Mouse (Mus musculus): ENCODE results near the gene Pdcd11.
A peak's percentile ranks its signal among the peaks of the same experiment; 100 is the strongest.

Pdcd11 gene

DNA sequence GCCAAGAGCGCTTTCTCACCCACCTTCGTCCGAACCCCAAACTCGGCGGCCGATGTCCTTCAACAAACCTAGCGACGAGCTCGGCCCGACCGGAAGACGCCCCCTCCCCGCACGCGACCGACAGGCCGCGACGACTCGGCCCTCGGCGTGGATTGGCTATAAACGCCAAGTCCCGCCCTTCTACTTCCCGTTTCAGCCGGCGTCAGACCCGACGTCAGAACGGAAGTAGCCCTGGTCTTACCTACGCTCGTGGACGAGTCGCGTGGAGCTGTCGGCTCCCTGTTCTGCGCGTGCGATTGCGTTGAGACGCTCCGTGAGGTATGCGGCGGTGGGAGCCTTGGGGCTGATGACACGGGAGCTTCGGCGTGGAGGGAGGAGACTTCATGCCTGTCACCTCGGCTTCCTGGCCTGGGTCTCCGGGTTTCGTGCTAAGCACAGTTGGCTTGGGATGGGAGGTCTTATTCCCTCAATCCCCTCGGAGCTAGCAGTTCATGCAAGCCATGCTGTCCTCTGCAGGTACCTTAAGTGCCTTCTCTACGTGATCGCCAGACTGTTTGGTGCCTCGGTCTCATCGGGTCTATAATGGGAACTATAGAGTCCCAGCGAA lies at the start of gene Pdcd11, which contains the start of gene Usmg5:
Gene Pdcd11, plus strand, starts transcription at position 219 of the 607 bp plus-strand sequence.
Gene Usmg5, minus strand, starts transcription at position 98 of the 607 bp plus-strand sequence.
- peak; percentile 95 for DNase-seq (ENCODE audit: low read depth, low spot score)

- DNase-seq (ENCODE audit: low read depth, low spot score) = no peak
Observed at GRCm38 (mm10) chr19:47043608-47044007, 47.0 kb upstream of the Pdcd11 start.

DNA sequence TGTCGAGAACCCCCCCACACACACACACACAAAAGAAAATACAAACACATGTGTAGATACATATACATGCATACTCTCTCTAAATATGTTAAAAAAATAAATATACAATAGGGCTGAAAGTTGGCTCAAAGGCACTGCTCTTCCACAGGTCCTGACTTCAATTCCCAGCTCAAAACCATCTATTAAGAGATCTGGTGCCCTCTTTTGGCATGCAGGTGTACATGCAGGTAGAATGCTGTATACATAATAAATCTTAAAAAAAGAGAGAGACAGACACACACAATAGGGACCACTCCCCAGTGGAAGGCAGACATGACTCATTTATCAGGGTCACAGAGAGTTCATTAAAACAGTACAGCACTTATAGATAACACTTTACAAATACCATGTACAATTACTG lies 44.2 kb upstream of the Pdcd11 start:
- no peak for DNase-seq (ENCODE audit: low read depth, low spot score)

- no peak for DNase-seq (ENCODE audit: low read depth, low spot score)
Observed at GRCm38 (mm10) chr19:47047236-47047833, 43.2 kb upstream of the Pdcd11 start.

DNA sequence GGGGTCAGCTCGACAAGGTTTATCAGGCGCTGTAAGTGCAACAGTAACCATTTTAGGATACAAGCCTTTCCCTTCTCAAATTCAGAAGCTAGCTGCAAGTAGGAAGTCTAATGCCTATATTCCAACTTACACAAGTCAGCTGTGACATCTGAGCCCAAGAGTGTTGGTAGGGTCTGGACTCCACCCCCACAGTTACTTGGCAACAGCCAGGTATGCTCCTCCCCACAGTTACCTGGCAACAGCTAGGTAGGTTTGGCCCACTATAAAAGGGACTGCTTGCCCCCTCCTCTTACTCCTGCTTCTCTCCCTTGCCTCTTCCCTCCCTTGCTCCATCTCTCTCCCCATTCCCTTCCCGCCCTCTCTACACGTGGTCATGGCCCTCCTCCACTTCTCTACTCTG lies 41.5 kb upstream of the Pdcd11 start:
- DNase-seq (ENCODE audit: low read depth, low spot score) = no peak

GRCm38 (mm10) chr19:47049840-47050239 lies 40.7 kb upstream of the Pdcd11 start:
- no peak for DNase-seq (ENCODE audit: low read depth, low spot score)

- DNase-seq (ENCODE audit: low read depth, low spot score) = peak; percentile 88
Observed at GRCm38 (mm10) chr19:47050271-47051032, 40.1 kb upstream of the Pdcd11 start, which contains the start of gene Pcgf6. TSS of gene Pcgf6 (minus strand) at chr19:47050906.

- no peak for DNase-seq (ENCODE audit: low read depth, low spot score)
Observed at GRCm38 (mm10) chr19:47052927-47053326, 37.6 kb upstream of the Pdcd11 start.

DNA sequence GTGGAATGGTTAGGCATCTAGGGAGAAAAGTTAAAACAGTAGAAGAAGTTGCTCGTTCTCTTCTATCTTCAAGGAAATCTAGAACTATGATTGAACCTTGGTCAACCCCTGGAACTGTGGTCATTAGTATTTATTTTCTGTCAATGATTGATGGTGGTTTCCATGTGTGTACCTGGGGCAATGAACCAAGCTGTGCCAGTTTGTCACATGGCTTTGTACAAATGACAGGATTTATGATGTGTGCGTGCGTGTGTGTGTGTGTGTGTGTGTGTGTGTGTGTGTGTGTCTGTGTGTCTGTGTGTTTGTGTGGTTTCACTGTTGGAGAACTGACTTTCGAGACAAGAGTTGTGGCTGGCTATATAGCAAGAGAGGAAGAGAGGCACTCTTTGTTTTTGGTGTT lies 37.1 kb upstream of the Pdcd11 start:
- no peak for DNase-seq (ENCODE audit: low read depth, low spot score)

GRCm38 (mm10) chr19:47057684-47058083 lies 32.9 kb upstream of the Pdcd11 start:
- no peak for DNase-seq (ENCODE audit: low read depth, low spot score)

DNA sequence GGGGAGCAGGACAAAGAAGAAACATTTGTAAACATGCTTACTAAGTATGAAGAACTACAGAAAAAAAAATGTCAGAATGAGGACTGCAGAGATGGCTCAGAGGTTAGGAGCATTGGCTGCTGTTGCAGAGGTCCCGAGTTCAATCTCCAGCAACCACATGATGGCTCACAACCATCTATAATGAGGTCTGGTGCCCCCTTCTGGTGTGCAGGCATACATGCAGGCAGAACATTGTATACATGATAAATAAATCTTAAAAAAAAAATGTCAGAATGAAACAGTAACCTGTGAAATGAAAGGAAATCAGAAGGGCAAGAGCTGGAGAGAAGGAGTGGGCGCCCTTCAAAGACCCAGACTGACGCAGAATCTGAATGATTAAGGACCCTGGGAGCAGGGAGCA lies 24.7 kb upstream of the Pdcd11 start:
- DNase-seq (ENCODE audit: low read depth, low spot score) = no peak

DNA sequence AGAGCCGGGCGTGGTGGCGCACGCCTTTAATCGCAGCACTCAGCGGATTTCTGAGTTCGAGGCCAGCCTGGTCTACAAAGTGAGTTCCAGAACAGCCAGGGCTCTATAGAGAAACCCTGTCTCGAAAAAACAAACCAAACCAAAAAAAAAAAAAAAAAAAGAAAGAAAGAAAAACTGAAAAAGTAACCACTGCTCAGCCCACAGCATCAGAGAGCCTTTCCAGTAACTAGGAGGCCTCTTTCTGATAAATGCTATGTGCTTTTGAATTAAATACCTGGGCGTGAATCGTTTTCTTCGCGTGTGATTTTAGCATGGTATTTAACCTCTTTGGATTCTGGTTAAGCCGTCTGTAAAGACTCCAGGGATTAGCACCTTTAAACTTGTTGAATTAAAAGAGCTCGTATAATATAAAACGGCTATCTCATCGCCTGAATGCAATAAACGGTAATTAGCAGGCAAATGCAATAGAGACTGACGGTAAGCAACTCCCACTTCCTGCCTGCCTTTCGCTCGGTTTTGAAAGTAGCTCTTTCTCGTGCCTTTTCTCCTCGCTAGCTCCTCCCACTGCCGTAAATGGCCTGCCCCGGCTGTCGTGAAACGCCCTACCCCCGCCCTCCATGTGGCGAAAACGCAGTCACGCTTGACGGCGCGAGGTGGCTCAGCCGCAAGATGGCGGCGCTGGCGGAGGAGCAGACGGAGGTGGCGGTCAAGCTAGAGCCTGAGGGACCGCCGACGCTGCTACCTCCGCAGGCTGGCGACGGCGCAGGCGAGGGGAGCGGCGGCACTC lies 23.3 kb upstream of the Pdcd11 start, which contains the start of gene Taf5:
Gene Taf5, plus strand, starts transcription at position 651 of the 787 bp plus-strand sequence.
- DNase-seq (ENCODE audit: low read depth, low spot score) = peak; percentile 97

DNA sequence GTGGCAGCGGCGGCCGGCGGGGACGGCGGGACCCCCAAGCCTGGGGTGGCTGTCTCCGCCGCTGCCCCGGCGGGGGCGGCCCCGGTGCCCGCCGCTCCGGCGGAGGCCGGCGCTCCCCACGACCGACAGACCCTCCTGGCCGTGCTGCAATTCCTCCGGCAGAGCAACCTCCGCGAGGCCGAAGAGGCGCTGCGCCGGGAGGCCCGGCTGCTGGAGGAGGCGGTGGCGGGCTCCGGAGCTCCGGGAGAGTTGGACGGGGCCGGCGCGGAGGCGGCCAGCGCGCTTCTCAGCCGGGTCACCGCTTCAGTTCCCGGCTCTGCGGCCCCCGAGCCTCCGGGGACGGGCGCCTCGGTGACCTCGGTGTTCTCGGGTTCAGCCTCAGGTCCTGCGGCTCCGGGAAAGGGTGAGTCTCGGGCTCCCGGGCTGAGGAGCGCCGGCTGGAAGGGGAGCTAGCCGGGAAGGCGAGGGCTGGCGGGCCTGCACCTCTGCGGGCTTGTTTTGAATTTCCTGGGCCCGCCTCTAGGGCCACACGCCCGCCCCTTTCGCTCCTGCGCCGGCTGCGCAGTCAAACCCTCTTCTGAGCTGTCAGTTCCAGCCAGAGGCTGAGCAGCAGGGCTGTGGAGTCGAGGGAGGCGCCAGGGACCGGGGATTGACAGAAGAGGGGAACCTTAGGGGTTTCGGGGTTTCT lies 22.5 kb upstream of the Pdcd11 start:
- DNase-seq (ENCODE audit: low read depth, low spot score) = peak; percentile 76

- DNase-seq (ENCODE audit: low read depth, low spot score) = no peak
Observed at GRCm38 (mm10) chr19:47088226-47088625, 2.3 kb upstream of the Pdcd11 start.

DNA sequence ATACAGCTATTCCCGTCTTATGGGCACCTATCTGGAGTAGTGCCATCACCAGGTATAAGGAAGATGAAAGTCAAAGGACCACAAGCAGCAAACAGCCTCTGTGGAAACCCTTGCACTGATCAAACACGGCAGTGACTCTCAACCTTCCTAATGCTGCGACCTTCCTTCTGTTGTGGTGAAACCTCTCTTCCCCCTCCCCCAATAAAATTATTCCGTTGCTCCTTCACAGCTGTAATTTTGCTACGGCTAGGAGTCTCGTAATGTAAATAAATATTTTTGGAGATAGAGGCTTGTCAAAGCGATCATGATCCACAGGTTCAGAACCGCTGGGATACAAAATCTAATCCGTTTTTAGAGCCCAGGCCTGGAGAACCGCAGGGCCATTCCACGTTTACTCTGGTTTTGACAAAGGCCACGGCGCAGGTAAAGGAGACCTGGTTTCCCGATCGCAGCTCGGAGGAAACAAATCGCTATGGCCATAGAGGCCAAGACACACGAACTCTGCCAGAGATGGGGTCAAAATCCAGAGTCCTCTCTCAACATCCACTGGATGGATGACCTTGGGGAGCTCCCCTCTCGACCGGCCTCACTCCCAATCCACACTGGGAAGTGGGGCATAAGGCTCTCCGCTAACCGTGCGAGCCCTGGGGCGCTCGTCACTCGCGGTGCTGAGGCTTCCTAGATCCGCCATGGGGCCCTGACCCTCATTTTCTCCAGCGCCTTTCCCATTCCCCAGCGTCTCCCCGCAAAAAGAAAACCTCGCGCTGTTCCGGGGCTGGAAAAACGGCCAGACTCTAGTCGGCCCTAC lies 646 bp upstream of the Pdcd11 start:
- DNase-seq (ENCODE audit: low read depth, low spot score) = no peak

DNA sequence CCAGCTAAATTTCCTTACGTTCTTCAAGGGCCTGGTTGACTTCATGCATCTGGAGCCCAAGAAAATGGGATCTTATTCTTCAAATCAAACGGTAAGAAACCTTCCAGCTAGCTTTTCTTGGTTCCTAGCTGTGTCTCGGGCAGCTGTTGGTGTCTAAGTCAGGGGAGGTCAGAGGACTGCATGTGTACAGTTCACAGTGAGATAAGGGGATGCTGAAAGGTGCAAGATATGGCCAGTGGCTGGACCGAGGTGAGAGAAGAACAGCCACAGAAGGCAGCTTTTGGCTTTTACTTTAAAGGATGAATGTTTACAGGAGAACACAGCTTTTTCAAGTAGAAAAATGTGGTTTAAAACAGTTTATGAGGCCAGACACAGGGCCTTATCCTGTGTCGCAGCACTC lies 10.5 kb downstream of the Pdcd11 start:
- DNase-seq (ENCODE audit: low read depth, low spot score) = no peak

GRCm38 (mm10) chr19:47104641-47105271 lies 14.2 kb downstream of the Pdcd11 start:
- no peak for DNase-seq (ENCODE audit: low read depth, low spot score)

GRCm38 (mm10) chr19:47118634-47119033 lies 28.1 kb downstream of the Pdcd11 start:
- no peak for DNase-seq (ENCODE audit: low read depth, low spot score)

- DNase-seq (ENCODE audit: low read depth, low spot score) = peak; percentile 33
Observed at GRCm38 (mm10) chr19:47121054-47121453, 30.5 kb downstream of the Pdcd11 start.

DNA sequence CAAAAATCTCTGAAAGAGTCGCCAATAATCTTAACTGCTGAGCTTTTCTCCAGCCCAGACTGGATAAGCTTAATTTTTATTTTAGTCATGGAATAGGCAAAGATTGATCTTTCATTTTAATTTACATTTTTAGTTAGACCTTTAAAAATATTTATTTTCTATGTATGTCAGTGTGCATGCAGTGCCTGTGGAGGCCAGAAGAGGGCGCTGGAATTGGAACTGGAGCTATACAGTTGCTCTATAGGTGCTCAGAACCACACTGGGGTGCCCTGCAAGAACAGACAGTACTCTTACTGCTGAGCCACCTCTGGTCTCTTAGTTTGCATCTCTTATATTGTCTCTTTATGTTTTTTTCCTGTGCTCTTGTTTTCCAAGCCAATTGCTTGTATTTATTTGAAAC lies 32.2 kb downstream of the Pdcd11 start:
- DNase-seq (ENCODE audit: low read depth, low spot score) = peak; percentile 26
